Mouse (Mus musculus): ENCODE data around the gene Ap3d1.

Ap3d1 gene

DNA sequence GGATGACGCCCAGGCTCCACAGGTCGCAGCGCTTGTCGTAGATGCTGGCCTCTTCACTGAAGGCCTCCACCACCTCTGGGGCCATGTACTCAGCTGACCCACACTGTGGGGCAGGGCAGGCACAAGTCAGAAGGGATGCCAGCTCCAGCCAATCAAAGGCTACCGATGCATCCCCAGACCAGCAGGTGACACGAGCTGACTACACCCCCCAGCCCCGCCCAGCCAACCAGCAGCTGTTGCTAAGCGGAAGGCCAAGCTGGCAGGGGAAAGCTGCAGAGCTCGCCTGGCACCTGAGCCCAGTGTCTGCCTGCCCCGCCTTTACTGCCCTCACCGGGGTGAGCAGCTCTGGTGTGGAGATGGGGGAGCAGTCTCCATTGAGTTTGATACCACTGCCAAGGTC lies 73.5 kb downstream of the Ap3d1 start:
- in situ Hi-C loops (cut with MboI, MseI): no loop called here

- in situ Hi-C loops (cut with MboI, MseI): no loop called here
Observed at GRCm38 (mm10) chr10:80666837-80667412, 75.1 kb downstream of the Ap3d1 start.

GRCm38 (mm10) chr10:80665981-80666733 lies 75.9 kb downstream of the Ap3d1 start:
- in situ Hi-C loops (cut with MboI, MseI): no loop called here

GRCm38 (mm10) chr10:80665459-80665858 lies 76.6 kb downstream of the Ap3d1 start:
- in situ Hi-C loops (cut with MboI, MseI): no loop called here

GRCm38 (mm10) chr10:80665016-80665380 lies 77.1 kb downstream of the Ap3d1 start:
- in situ Hi-C loops (cut with MboI, MseI): no loop called here

DNA sequence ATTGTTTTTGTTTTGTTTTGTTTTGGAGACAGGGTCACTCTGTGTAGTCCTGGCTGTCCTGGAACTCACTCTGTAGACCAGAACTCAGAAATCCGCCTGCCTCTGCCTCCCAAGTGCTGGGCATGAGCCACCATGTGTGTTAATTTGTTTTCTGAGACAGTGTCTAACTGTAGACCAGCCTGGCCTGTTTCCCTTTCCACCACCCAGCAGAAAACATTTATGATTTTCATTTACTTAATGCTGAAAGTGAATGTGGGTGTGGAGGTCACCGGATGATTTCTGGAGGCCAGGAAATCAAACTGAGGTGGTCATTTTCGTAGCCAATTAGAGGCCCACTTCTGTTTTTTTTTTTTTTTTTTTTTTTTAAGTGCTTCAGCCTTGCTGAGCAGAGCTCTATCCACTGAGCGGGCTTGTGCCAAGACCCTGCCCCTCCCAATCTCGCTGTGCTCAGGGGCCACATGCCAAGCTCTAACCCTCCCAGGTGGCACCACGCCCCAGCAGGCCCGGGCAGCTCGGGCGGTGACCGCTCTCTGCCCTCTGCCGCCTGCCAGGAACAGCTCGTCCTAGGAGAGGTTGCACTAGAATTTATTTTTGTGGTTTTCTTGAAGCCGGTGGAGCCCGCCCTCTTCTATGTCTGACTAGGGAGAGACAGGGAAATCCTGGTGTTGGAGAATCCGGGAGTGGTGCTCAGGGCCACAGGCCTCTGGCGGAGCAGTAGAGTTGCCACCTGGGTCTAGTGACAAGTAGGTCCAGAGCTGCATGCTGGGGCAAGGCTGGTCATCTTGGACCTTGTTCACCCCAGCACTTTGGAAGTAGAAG lies 77.7 kb downstream of the Ap3d1 start:
- in situ Hi-C loops (cut with MboI, MseI): no loop called here

DNA sequence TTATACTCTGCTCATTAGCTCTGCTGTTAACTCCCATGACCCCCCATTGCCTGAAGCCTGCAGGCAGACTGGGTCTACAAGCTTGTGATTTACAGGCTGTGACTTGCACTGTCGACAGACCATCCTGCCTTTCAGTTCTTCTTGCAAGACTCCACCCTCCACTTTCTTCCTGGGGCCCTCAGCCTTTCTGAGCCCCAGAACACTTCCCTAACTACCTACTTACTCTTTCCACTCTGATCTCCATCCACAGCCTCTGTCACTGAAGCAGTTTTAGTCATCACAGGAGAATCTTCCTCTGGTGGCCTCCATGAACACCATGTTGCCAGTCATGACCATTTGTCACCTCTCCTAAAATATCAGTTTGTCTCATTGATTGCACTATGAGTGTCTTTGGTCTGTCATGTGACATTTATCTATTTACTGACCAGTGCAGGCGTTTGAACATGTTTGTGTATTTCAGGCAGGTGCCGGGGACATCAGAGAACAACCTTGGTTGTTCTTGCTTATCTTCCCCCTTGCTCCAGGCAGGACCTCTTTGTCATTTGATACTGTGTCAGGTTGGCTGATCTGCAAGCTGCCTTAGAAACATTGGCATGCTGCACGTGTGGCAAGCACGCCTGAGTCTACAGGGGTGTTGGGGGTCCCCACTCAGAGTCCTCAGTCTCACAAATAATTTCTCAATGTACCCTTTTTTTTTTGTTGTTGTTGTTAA lies 78.4 kb downstream of the Ap3d1 start:
- in situ Hi-C loops (cut with MboI, MseI): no loop called here

- in situ Hi-C loops (cut with MboI, MseI): no loop called here
Observed at GRCm38 (mm10) chr10:80661149-80661548, 80.9 kb downstream of the Ap3d1 start.

GRCm38 (mm10) chr10:80659213-80659612 lies 82.9 kb downstream of the Ap3d1 start:
- in situ Hi-C loops (cut with MboI, MseI): loop anchor here (5.0 kb wide), 1 partner anchor 692 kb away; no protein-coding TSS in a partner anchor

- in situ Hi-C loops (cut with MboI, MseI): loop anchor here (5.0 kb wide), 1 partner anchor 692 kb away; no protein-coding TSS in a partner anchor
Observed at GRCm38 (mm10) chr10:80658841-80659202, 83.2 kb downstream of the Ap3d1 start.

DNA sequence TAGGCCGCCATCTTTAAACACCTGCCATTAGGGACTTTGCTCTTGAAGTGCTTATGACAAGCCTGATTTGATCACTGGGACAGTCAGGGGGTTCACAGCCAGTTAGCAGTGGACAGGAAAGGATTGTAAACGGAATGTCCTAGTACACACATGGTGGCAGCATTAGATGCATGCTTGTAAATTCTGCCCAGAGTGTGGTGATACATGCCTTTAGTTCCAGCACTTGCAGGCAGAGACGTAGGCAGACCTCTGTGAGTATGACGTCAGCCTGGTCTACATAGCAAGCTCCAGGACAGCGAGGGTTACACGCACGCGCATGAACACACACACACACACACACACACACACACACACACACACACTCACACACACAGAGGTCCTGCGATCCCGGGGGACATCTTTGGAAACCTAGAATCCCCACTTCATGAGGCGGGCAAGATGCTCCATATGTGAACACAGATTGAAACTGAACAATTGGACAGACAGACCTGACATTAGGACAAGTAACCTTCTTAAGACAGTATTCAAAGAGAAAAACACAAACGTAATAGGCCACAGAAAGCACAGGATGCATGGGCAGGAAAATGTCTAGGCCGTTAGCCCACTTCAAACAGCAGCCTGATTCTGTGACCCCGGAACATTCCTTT lies 83.7 kb downstream of the Ap3d1 start:
- in situ Hi-C loops (cut with MboI, MseI): loop anchor here (5.0 kb wide), 1 partner anchor 691 kb away; no protein-coding TSS in a partner anchor
